Mouse (Mus musculus) gastrocnemius, adult 18-20 months (tissue): ENCODE data around the gene Fam84b. TPM values are rescaled to one million over a fixed set of nuclear protein-coding genes. Genes with fewer than 3 reads are reported as not detected.
"Not testable (repeated sequence)": the region's sequence is repeated elsewhere in the genome, so short reads cannot be mapped to it uniquely, and the experiment has no call there.

Experiments
- DNase-seq: peaks from one replicate; pipeline ENCODE4 v3.0.0; 2021; ENCODE audit warnings: low spot score
- long read RNA-seq, 2 experiments: library from polyadenylated mRNA; stranded (forward); transcript quantifications; one replicate each; pipeline ENCODE4 v2.0.0; 2021
- total RNA-seq, 2 experiments: library from RNA; stranded (reverse); gene quantifications; 2 replicates each; pipeline ENCODE4 v1.2.3; 2021

Gene Fam84b
- total RNA-seq: 1 to 10 TPM; 1.2 to 2.3 TPM
- long read RNA-seq, experiment 1: 0 reads
- long read RNA-seq, experiment 2, full-length matches to known transcripts: 1 of 1 reads
- long read RNA-seq, experiment 2, partial matches to known transcripts: 0 of 1 reads
- long read RNA-seq, experiment 2, other reads (novel, unspliced or antisense): 0 of 1 reads

DNA sequence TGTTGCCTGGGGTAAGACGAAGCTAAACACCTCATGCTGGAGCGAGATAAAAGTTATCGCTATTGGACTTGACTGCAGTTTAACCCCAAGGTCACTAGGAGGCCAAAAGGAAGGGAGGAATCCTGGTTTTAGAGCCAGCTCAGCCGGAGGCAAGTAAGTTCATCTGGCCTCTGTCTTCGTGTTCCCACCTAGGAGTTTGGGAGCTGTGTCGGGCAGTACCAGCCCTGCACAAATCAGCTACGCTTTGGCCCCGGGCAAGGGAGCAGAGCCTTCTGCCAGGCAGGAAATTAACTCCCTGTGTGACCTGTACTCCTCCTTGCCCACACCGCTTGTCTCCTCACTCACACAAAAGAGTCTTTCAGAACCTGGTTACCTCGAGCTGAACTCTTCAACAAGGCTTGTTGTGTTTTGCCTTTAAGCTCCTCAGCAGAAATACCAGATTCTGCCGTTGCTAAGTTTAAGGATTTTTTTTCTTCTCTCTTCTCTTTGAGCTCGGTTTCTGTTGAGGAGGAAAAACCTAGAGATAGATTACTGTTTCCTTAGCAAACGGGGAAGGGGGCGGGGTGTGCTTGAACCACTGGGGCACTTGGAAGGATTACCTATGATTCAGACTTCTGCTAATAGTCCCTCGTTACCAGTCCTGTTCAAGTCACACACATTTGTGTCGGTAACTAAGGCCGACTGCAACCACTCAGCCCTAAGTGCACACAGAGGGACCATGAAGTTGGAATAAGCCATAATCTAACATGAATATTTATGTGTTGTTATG, at the start of gene Fam84b:
Fam84b (minus strand) TSS at position 548 of the 769 bp plus-strand sequence.
- DNase-seq: no peak

DNA sequence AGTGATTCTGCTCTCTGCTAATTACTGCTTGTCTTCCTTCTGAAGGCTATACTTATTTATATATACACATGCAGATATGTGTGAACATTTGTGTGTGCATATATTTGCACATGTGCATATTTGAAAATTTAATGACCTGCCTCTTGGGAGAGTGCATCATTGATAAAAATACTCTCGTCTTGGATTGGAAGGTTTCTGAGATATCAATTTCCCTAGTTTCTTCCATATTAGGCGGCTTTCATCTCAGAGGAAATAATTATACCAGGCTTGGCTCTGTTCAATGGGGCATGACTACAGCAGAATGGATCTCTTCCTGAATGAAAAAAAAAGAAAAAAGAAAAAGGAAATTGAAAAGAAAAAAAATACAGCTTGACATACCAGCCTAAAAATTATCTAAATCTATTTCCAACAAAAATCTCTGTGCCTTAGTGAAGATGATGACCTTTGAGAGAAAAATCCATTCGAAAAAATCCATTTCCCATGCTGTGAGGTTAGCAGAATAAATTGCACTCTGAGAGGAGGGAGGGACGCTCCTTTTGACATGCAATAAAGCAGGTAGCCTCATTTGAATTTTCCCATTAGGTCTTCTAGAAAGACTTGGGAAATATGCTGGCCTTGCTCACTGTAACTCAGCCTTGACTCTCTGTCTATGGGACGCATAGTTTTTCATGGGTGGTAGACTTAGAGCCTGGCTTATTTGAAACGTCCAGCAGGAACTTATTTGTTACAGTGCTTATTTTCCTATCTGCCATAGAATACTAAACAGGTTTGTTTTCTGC, 44.8 kb upstream of the Fam84b start:
- no peak for DNase-seq

DNA sequence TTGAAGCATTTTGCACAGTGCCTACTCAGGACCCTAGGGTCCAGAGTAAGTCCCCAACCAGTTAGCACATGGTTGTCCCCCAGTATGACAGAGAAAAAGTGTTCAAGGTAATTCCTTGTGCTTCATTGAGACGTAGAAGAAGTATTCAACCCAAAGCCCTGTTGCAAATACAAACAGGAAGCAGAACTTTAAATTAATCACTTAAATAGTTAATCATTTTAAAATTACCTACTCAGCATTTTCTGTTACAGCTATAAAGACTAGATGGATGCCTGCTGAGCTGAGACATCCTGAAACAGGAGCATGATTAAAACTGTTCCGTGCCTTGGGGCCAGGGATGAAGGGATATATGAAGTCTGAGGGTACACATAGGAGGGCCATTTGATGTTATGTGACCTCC, 42.5 kb upstream of the Fam84b start:
- no peak for DNase-seq

DNA sequence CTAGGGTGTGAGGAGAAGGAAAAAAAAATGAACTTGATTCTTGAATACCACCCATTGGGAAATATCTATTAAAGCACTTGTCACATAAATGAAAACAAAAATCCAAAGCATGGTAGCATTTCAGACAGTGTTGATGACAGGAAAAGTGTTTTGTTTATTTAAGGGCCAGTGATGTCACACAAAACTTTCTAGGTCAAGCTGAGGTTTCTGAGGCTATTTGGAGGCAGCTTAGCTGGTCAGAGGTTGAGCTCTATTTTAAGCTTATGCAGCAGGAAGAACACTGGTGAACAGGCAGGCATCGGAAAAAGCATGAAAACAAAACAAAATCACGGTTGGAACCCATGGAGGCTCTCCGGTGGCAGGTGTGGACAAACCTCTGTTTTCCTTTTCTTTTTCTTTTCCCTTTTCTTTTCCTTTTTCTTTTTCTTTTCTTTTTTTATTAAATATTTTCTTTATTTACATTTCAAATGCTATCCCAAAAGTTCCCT, 39.4 kb upstream of the Fam84b start:
- peak; percentile 31 for DNase-seq

DNA sequence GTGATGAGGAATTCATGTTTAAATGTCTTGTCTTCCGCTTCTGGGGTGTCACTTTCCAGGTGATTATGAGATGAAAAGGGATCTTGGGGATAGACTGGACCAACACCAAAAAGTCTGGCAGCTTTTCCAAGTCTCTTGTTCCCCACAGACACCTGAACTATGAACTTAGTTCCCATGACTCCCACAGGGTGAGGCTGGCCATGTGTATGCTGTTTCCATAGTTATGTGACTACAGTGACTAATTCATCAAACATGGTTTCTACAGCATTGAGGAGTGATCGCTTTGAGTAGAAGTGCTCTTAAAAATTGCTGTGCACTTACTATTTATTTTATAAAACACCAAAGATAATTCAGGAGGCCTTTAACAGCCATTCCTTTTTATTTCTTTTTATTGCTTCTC, 35.1 kb upstream of the Fam84b start:
- DNase-seq: no peak

DNA sequence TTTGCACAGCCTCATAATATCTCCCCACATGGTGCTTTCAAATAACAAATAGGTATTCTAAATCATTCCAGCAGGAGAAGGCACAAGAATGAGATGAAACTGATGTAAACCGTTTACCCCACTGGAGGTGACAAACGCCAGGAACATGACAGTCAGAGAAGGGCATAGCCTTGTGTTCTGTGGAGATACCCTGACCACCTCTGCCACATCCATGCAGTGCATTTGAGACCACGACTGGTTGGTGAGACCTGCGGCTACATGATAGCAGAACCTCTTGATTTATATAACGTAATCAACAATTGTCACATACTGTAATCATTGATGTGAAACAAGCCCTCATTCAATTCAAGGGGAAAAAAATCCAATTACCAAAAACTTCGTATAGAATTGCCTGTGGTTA, 22.1 kb upstream of the Fam84b start:
- DNase-seq: no peak

DNA sequence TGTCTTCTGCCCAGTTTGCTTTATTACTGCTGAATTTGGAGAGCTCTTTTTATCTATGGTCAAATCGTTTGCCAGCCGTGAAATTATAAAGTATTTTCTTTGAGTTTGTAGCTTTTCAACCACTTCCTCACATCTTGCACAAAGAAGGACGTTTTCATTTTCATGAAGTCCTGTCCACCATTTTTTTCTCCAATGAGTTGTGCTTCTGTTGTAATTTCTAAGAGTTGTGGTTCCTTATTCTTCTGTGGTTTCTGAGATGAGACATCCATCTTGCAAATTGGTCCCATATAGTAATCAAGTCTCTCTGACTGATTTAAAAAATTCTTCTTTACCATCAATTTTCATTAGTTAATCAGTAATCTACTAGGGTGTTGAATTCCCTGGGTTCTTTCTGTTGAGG, 8.8 kb upstream of the Fam84b start:
- DNase-seq: no peak

DNA sequence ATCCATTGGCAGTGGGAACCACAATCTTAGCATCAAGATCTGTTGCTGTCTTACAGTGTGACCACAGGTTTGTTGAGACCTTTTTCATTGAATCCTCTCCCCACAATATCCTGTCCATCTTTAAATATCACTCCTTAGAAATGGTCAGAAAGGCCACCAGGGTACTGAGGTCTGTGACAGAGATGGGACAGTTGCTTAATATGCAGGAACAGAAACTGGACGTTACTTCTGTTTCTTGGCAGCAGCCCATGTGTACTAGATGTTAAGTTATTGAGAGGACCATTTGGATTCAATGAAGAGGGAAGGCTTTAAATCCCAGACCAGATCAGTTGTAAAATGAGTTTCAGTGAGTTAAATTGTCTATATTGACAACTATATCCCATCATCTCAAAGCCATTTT, 1.5 kb upstream of the Fam84b start:
- DNase-seq: no peak

DNA sequence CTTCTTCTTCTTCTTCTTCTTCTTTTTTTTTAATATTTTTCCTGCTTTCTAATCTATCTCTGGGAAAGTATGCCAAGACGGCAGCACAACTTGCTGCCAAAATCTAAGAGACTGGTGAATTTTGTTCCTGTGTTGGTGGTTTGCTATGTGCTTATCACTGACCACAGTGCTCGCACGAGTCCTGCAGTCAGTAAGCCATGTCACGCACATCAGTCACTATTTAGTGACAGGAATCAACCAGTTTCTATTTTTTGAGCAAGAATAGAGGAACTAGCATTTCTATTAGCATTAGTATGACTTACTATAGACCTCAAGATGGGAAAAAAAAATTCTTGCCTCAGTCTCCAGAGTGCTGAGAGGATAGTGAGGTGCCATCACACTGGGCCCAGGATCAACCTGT, 573 bp upstream of the Fam84b start:
- no peak for DNase-seq

DNA sequence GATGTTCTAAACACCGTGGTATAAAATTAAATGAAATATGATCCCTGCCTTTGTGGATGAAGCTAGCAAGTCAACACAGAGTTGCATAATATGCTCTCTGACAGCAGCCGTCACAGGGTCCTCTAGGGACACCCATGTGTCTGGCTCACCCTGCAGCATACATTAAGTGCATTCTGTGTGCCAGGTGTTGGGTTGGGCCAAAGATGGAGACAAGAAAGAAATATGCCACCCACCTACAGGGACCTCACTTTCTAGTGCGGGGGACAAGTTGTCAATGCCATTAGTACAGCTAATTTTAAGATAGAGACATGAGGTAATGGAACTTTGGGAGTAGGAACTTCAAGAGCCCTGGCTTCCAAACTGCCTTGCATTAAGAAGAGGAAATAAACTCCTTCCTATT, 4.9 kb downstream of the Fam84b start:
- no peak for DNase-seq

DNA sequence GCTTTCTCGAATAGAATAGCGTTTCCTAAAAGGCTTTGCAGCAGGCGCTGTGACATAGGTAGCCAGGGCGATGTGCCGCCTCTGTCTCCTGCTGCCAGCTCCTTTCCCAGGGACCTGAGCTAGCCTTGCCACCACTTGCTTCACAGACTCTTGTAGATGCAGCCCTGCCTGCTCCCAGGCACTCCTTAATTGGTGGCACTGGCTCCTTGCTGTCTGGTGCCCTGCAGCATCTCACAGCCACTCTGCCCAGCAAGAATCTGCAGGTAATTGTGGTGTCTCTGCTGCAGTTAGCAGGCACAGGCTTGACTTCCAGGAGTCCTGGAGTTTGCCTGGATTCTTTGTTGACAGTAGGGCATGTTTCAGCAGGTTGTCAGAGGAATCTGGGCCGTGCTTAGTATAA, 7.3 kb downstream of the Fam84b start:
- no peak for DNase-seq

DNA sequence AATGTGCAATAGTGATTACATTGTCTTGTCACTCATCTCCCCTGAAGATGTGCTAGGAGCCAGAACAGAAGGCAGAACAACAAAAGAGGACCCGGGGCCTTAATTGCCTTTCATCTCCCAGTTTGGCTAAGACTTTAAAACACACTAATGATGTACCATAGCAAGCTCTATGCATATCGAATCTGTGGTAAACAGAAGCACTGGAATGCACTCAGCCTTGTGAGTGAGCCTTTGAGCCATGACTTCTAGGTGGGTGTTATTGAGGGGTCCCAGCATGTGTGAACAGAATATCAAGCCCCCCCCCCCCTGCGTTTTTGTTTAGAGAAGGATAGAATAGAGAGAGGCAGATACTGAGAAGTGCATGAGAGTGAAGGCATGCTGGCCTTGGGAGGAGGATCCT, 7.7 kb downstream of the Fam84b start:
- no peak for DNase-seq

DNA sequence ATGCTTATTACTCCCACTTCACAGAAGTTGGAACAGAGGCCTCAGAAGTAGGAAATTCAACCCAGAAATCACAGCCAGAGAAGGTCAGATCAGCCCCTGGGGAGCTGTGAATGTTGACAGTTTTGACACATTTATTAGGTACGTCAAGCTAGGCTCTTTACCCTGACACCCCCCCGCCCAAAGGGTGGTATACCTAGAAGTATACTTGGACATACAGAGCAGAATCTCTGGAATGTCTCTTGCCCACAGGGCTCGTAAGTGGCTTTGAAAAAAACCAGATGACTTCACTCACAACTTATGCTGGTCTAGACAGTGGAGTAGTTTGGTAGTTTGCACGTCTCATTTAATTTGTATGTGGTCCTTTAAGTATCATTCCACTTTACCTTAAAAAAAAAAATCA, 11.8 kb downstream of the Fam84b start:
- DNase-seq: no peak

DNA sequence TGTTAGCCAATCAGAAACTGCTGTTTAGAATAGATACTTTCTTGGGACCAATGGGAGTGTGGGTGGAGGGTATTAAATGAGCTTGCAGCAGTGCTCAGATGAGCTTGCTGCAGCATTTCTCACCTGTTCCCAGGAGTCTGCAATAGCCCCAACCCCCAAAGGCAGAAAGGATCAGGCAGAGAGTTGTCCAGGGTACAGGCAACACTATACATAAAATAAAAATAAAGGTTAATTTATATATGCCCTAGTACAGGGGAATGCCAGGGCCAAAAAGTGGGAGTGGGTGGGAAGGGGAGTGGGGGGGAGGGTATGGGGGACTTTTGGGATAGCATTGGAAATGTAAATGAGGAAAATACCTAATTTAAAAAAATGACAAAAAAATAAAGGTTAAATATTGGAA, 12.3 kb downstream of the Fam84b start:
- not testable (repeated sequence) for DNase-seq

DNA sequence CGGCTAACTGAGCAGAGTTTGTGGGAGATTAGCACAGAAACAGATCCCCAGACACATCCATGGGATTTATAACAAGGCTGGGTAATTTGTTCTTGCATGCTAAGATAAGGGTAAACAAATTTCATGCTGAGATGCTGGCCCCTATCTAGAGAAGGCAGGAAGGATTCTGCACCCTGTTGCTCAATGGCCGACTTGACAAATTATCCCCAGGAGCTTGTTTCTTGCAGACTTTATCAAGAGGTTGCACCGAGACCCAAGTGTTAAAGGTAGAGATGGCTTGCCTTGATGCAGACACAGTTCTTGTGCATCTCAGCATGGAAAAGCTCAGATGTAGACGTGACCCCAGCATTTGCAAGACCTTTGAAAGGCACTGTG, 13.3 kb downstream of the Fam84b start:
- DNase-seq: no peak

DNA sequence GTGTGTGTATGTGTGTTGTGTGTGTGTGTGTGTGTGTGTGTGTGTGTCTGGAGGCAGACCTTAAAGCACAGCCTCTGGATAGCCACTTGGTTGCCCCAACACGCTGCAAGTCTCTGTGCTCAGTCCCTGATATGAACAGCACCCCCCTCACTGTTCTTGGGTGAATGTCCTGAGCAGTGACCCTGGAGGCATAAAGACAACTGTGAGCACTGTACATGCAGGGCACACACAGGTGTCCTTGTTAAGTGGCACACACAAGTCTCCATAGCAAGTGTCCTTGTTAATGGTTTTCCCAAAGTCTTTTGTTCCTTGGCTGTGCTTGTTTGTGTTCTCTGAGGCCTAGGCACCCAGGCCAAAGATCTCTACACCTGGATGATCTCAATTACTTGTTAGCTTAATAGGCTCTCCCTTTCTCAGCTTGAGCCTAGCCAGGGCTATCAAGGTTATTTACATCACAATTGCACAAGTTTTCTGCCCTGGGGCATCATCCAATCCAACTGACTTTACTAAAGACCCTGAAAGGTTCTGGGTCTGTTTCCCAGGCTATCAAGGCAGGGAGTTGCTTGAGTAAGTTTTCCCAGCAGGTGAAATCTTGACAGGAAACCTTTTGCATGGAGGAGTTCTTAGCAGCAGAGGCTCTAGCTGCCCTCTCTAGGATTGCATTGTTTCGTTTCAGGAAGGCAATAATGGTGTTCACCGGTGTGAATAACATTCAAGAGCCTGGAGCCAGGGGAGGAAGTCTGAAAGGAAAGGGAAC, 13.9 kb downstream of the Fam84b start:
- DNase-seq: no peak

DNA sequence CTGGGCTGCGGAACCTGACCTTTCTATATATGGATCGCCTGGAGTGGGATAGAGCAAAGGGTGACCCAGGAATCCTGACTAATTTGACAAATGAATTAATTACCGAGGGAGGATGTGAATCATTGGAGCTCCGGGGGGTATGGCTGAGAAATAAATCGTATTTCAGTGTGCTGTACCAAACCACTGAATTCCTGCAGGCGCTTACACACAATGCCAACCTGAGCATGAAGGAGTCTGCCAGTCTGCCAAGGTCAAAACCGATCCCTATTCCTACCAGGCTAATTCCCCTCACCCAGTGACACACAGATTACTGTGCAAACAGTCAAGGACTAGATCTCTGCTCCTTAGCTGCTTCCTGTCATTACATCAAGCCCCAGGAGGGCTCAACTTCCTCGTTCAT, 15.4 kb downstream of the Fam84b start:
- no peak for DNase-seq

DNA sequence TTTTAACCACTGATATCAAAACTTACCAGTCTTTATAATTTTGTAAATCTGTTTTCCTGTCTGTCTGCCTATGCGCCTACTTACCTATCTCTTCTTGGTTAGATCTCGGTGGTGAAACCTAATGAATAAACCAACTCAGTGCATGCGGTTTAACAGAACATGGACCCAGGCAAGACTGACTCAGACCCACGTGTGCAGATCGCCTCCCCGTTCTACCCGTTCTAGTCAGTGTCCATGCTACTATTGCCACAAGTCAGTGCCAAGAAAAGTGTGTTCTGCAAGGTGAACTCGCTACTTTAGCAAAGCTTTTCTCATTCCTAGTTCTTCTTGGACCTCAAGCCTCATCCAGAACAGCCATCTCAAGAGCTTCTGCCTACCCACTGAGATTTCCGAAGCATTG, 15.9 kb downstream of the Fam84b start:
- no peak for DNase-seq

DNA sequence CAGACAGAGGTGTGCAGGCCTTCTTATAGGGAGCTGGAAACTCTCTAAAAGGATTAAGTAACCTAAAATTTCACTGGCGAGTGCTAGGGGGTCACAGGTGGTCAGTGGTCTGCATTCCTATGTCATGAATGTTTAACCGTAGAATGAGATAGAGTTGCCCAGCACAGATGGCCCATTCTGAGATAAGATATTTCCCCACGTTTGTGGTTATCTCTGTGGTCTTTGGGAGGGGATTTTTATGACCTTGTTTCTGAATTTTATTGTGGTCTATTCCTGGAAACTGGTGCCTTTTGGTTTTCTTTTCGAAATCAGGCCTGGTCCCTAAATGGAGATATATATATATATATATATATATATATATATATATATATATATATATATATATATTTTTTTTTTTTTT, 17.3 kb downstream of the Fam84b start:
- no peak for DNase-seq

DNA sequence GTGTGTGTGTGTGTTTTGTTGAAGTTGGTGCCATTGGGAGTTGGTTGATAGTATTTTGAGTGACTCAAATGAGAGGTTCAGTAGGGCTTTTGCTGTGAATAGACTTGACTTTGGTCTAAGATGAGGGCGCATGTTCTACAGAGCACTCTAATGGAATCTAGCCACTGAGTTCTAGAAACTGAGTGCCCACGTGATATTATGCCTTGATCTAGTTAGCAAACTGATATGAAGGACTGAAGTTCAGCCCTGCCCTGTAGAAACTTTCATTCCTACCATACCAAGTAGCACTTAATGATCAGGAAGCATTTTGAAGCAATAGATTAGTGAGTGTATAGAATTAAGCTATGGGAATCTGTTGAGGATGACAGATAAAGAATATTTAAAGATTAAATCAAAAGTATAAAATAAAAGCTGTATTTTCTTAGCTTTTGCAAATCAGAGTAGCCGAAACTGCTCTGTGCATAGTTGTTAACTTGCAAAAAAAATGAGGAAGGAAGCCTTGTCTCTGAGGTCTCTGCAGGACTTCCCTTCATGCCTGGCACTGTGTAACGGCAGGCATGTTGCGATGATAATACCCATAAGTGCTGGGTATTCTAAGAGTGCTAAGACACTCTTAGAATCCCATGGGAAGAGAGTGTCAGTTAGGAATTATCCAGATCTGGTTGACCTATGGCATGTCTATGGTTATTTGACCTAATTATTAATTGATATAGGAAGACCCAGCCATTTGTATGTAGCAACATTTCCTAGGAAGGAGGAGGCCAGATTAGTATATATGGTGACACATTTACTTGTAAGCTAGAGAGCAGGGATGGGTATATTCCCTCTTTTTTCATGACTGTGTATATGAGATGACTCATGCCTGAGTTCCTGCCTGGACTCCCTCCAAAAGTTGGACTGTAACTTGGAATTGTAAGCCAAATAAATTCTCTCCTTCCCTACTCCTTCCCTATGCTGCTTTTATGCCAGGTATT, 18.7 kb downstream of the Fam84b start:
- no peak for DNase-seq
